Mouse (Mus musculus) urinary bladder, adult 2 months (tissue): ENCODE results near the gene Spag17. TPM values are rescaled to one million over a fixed set of nuclear protein-coding genes. Genes with fewer than 3 reads are reported as not detected.
"Not testable (repeated sequence)": the region's sequence is repeated elsewhere in the genome, so short reads cannot be mapped to it uniquely, and the experiment has no call there.

Experiments used
- DNase-seq: peaks from one replicate; pipeline ENCODE4 v3.0.0; 2022; ENCODE audit warnings: low spot score
- polyA plus RNA-seq: library from polyadenylated mRNA; depleted of rRNA; stranded (reverse); fragments of >200 nt; gene quantifications from 2 replicates; pipeline ENCODE4 v1.2.3, GENCODE M21; 2012; rRNA removed

Gene Spag17
- polyA plus RNA-seq: 0.12 and 0.22 TPM in 2 replicates

GRCm38 (mm10) chr3:99885187-99885811, at the start of gene Spag17:
Gene Spag17 (plus strand): TSS chr3:99885406.
- DNase-seq: no peak

GRCm38 (mm10) chr3:99842333-99842732, 42.9 kb upstream of the Spag17 start:
- no peak for DNase-seq

- no peak for DNase-seq
Measured at GRCm38 (mm10) chr3:99842808-99843207, 42.4 kb upstream of the Spag17 start.

- no peak for DNase-seq
Measured at GRCm38 (mm10) chr3:99843233-99843632, 42.0 kb upstream of the Spag17 start.

- DNase-seq: no peak
Measured at GRCm38 (mm10) chr3:99850926-99851325, 34.3 kb upstream of the Spag17 start.

- no peak for DNase-seq
Measured at GRCm38 (mm10) chr3:99854595-99854994, 30.6 kb upstream of the Spag17 start.

GRCm38 (mm10) chr3:99858922-99859321, 26.3 kb upstream of the Spag17 start:
- no peak for DNase-seq

GRCm38 (mm10) chr3:99864706-99865105, 20.5 kb upstream of the Spag17 start:
- no peak for DNase-seq

- DNase-seq: no peak
Measured at GRCm38 (mm10) chr3:99875137-99875536, 10.1 kb upstream of the Spag17 start.

GRCm38 (mm10) chr3:99881498-99881897, 3.7 kb upstream of the Spag17 start:
- DNase-seq: no peak

GRCm38 (mm10) chr3:99883988-99884564, 1.1 kb upstream of the Spag17 start:
- no peak for DNase-seq

- DNase-seq: not testable (repeated sequence)
Measured at GRCm38 (mm10) chr3:99894741-99895140, 9.5 kb downstream of the Spag17 start.

- no peak for DNase-seq
Measured at GRCm38 (mm10) chr3:99913809-99914439, 28.7 kb downstream of the Spag17 start.

GRCm38 (mm10) chr3:99922944-99923343, 37.7 kb downstream of the Spag17 start:
- no peak for DNase-seq

- no peak for DNase-seq
Measured at GRCm38 (mm10) chr3:99930920-99931620, 45.9 kb downstream of the Spag17 start.

GRCm38 (mm10) chr3:99936159-99936558, 51.0 kb downstream of the Spag17 start:
- DNase-seq: no peak

GRCm38 (mm10) chr3:99938611-99939286, 53.5 kb downstream of the Spag17 start:
- DNase-seq: no peak

GRCm38 (mm10) chr3:99945171-99945570, 60.0 kb downstream of the Spag17 start:
- no peak for DNase-seq

GRCm38 (mm10) chr3:99954039-99954602, 68.9 kb downstream of the Spag17 start:
- no peak for DNase-seq

GRCm38 (mm10) chr3:99956517-99956916, 71.3 kb downstream of the Spag17 start:
- no peak for DNase-seq

- DNase-seq: no peak
Measured at GRCm38 (mm10) chr3:99959805-99960485, 74.7 kb downstream of the Spag17 start.
